Mouse (Mus musculus) cortical plate, adult 2 months (tissue): ENCODE data around the gene Srsf1. TPM values are rescaled to one million over a fixed set of nuclear protein-coding genes. Genes with fewer than 3 reads are reported as not detected.

Experiments used
- H3K27ac ChIP-seq: fragments of 200-500 bp; 2 replicates; pipeline ENCODE4 v1.5.1; 2012; ENCODE audit warnings: low read length, control low read depth, inconsistent platforms; ENCODE audit not compliant: insufficient read depth
- H3K4me1 ChIP-seq: fragments of 200-500 bp; 2 replicates; pipeline ENCODE4 v1.6.1; 2011; ENCODE audit warnings: low read length; ENCODE audit not compliant: control insufficient read depth, insufficient read depth
- H3K4me3 ChIP-seq: fragments of 200-500 bp; 2 replicates; pipeline ENCODE4 v1.5.1; 2011; ENCODE audit warnings: mild to moderate bottlenecking, low read length, control low read depth; ENCODE audit not compliant: insufficient read depth
- CTCF ChIP-seq: fragments of 200-500 bp; IDR thresholded peaks from 2 replicates; pipeline ENCODE4 v1.5.1; 2011; ENCODE audit warnings: mild to moderate bottlenecking, control low read depth, low read length; ENCODE audit not compliant: insufficient read depth; ENCODE audit errors: extremely low read depth
- POLR2A ChIP-seq: fragments of 200-500 bp; IDR thresholded peaks from 2 replicates; pipeline ENCODE4 v1.6.1; 2011; ENCODE audit warnings: mild to moderate bottlenecking, low read length, control low read depth; ENCODE audit not compliant: insufficient read depth; ENCODE audit errors: extremely low read depth
- polyA plus RNA-seq: library from polyadenylated mRNA; depleted of rRNA; stranded (reverse); fragments of >200 nt; gene quantifications from 2 replicates; pipeline ENCODE4 v1.2.3, GENCODE M21; 2012

The Srsf1 gene
- polyA plus RNA-seq, 1 experiment, result 229 TPM

- Histone ChIP-seq H3K4me3 (no peak overlapping the region), H3K4me1 (no peaks in the 10 kb centered on the region), H3K27ac (no peak overlapping the region)
- TF ChIP-seq CTCF (peak; percentile 26; the same call in 1 of the 2 replicates), POLR2A (no peak)
These were observed 7.4 kb downstream of the Srsf1 start for GRCm38 (mm10) chr11:88054589-88054988.

DNA sequence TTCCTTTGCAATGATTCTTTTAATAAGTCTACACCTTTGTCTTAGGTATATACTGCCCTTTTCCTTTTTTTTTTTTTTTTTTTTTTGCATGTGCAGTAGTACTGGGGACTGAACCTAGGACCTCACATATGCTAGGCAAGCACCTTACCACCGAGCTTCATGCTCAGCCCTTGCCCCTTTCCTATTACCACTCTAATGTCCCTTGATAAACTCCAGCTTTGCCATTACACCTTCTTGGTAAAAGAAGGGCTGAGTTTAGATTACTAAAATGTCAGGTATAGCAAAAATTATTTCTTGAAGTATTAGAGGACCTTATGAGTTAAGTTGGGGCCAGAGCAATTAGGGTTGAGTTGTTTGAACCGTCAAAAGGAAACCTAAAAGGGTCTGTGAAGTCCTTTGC lies 8.6 kb downstream of the Srsf1 start:
- Histone ChIP-seq H3K27ac (no peak overlapping the region), H3K4me1 (no peaks in the 10 kb centered on the region), H3K4me3 (no peak overlapping the region)
- TF ChIP-seq CTCF (no peak), POLR2A (no peak)

DNA sequence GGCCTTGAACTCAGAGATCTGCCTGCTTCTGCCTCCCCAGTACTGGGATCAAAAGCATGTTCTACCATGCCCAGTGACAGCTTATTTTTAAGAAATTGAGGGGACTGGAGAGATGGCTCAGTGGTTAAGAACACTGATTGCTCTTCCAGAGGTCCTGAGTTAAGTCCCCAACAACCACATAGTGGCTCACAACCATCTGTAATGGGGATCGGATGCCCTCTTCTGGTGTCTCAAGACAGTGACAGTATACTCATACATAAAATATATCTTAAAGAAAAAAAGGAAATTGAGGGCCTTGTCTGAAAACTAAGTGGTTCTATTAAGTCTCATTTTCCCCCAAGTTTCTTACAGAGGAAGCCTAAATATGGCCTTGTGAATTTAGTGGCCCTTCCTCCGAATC lies 10.6 kb downstream of the Srsf1 start:
- no peaks in the 10 kb centered on the region for H3K4me1 ChIP-seq
- no peak overlapping the region for H3K4me3 ChIP-seq
- TF ChIP-seq POLR2A, result no peak
- no peak for TF ChIP-seq CTCF
- no peak overlapping the region for H3K27ac ChIP-seq

DNA sequence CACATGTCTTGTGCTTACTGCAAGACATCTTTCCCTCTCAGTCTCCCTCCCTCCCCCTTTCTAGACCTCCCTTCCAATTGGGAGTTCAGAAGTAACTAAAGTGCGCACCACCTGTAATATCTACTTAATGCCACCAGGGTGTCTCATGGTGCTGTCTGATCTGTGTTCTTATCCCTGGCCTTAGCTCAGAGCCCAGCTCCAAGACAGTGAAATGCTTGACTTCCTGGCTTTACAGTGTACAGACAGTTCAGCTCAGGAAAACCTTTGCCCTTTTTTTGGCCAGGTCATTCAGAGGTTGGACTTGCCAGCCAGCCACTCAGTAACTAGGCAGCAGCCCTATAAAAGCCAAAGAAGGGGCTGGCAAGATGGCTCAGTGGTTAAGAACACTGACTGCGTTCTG lies 12.0 kb downstream of the Srsf1 start:
- no peaks in the 10 kb centered on the region for H3K4me1 ChIP-seq
- TF ChIP-seq CTCF (peak; percentile 74), POLR2A (no peak)
- no peak overlapping the region for H3K4me3 ChIP-seq
- H3K27ac ChIP-seq, result no peak overlapping the region

- H3K4me3 ChIP-seq, result no peak overlapping the region
- H3K4me1 ChIP-seq, result no peaks in the 10 kb centered on the region
- H3K27ac ChIP-seq, result no peak overlapping the region
- TF ChIP-seq CTCF (peak; percentile 16; the same call in 1 of the 2 replicates), POLR2A (no peak)
These were observed 14.9 kb downstream of the Srsf1 start for GRCm38 (mm10) chr11:88061892-88062625.

DNA sequence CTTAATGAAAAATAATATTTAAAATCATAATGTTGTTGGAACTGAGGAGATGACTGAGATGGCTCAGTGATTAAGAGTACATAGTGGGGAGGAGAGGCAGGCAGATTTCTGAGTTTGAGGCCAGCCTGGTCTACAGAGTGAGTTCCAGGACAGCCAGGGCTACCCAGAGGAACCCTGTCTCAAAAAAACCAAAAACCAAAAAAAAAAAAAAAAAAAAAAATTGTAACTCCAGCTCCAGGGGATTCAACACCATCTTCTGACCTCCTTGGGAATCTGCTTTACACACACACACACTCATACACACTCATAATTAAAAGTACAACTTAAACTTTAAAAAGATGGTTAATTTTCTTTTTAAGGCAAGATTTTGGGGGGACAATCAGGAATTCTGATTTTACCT lies 18.6 kb downstream of the Srsf1 start:
- TF ChIP-seq CTCF (no peak), POLR2A (no peak)
- no peak overlapping the region for H3K27ac ChIP-seq
- H3K4me3 ChIP-seq, result no peak overlapping the region
- H3K4me1 ChIP-seq, result no peaks in the 10 kb centered on the region

DNA sequence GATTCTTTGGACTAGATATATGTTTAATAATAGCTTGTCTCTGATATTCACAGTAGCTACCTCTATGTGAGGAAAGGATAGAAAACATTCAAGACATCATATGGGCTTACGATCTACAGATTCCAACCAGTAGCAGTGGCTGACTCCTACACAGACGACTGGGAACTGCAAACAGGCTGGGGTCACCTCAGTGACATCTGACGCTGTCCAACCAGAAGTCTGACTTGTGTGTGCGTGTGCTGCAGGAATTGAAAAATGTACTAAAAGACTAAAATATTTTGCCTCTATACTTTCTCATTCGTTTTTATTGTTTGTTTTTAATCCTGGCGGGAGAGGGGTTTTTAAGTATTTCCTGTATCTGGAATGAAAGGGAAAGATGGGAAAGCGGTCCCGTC lies 20.0 kb downstream of the Srsf1 start:
- Histone ChIP-seq H3K4me1 (no peaks in the 10 kb centered on the region; the same call in 1 of the 2 replicates), H3K4me3 (peak overlapping the region; percentile 69), H3K27ac (peak overlapping the region; percentile 80)
- TF ChIP-seq POLR2A (no peak), CTCF (no peak)

GRCm38 (mm10) chr11:88067586-88068410 lies 20.6 kb downstream of the Srsf1 start, which contains the start of gene Vezf1:
Gene Vezf1 (plus strand): TSS chr11:88068279.
- Histone ChIP-seq H3K27ac (peak within 1 kb of the TSS; percentile 85), H3K4me1 (no peaks in the 10 kb centered on the region; the same call in 1 of the 2 replicates)
- TF ChIP-seq POLR2A (peak; percentile 45; the same call in 1 of the 2 replicates), CTCF (no peak)

DNA sequence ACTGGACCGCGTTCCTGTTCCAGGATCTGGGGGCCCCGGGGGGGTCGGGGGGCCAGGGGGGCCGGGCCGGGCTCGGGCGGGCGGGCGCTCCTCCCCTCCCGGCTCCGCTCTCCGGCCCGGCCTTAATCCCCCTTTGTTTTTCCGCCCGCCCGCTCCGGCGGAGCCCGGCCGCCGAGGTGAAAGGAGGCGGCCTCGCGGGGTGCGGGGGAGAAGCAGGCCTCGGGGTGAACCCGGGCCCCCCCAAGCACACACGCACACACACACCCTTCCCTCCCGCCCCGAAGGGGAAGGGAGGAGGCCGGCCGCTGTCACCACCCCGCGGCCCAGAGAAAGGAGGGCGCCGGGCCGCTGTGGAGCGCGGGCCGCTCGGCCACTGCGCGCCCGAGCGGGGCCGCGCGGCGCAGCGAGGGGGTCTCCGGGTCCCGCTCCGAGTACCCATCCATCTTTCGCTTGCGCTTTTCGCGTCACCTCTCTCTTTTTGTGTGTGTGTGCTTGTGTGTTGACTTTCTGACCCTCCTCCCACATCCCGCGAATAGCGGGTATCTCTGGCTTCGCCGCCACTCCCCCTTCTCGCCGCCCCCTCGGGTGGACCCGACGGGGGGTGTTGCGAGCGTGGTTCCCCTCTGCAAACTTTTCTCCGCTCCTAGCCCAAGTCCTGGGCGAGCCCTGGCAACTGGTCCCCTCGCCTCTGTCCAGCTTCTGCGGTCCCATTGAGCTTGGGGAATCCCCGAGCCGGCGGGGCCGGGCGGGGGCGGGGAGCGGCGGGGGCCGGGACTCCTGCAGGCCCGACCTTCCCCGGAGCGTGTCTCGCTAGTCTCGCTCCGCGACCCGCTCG lies 21.5 kb downstream of the Srsf1 start:
- Histone ChIP-seq H3K4me3 (peak overlapping the region; percentile 69), H3K4me1 (peaks cover 2% of the 10 kb centered on the region), H3K27ac (peak overlapping the region; percentile 85)
- TF ChIP-seq CTCF, result no peak
- TF ChIP-seq POLR2A, result no peak

More at GRCm38 (mm10) chr11:88067586-88068410, 20.6 kb downstream of the Srsf1 start, which contains the start of gene Vezf1:
- H3K4me3 ChIP-seq, result peak within 1 kb of the TSS; percentile 69

- TF ChIP-seq POLR2A (no peak), CTCF (no peak)
- Histone ChIP-seq H3K4me3 (peak overlapping the region; percentile 69), H3K4me1 (peaks cover 3% of the 10 kb centered on the region), H3K27ac (no peak overlapping the region)
These were observed 22.0 kb downstream of the Srsf1 start for GRCm38 (mm10) chr11:88069246-88069570.
